Mouse (Mus musculus) testis, postnatal 14 days (tissue): ENCODE measurements around the gene Apol10b.
"Not testable (repeated sequence)": the region's sequence is repeated elsewhere in the genome, so short reads cannot be mapped to it uniquely, and the experiment has no call there.

Experiments used
- DNase-seq: peaks from one replicate; pipeline ENCODE4 v3.0.0; 2021; ENCODE audit warnings: low spot score

Gene Apol10b

GRCm38 (mm10) chr15:77595961-77596360, at the start of gene Apol10b:
Apol10b (minus strand) TSS chr15:77596125.
- no peak for DNase-seq

GRCm38 (mm10) chr15:77643176-77643575, 47.3 kb upstream of the Apol10b start, which contains the start of gene Apol11b:
Apol11b (minus strand) TSS chr15:77643286.
- not testable (repeated sequence) for DNase-seq

- not testable (repeated sequence) for DNase-seq
Measured at GRCm38 (mm10) chr15:77629822-77630221, 33.9 kb upstream of the Apol10b start.

GRCm38 (mm10) chr15:77628647-77629046, 32.7 kb upstream of the Apol10b start:
- DNase-seq = not testable (repeated sequence)

- not testable (repeated sequence) for DNase-seq
Measured at GRCm38 (mm10) chr15:77626471-77626870, 30.5 kb upstream of the Apol10b start.

GRCm38 (mm10) chr15:77624710-77625109, 28.8 kb upstream of the Apol10b start:
- no peak for DNase-seq

- no peak for DNase-seq
Measured at GRCm38 (mm10) chr15:77606069-77606468, 10.1 kb upstream of the Apol10b start.

GRCm38 (mm10) chr15:77598958-77599357, 3.0 kb upstream of the Apol10b start, which contains the start of gene Gm36245:
Gm36245 (plus strand) TSS chr15:77599258.
- DNase-seq = no peak

GRCm38 (mm10) chr15:77598429-77598828, 2.5 kb upstream of the Apol10b start:
- no peak for DNase-seq

- DNase-seq = no peak
Measured at GRCm38 (mm10) chr15:77593557-77593956, 2.4 kb downstream of the Apol10b start.

GRCm38 (mm10) chr15:77590881-77591280, 5.0 kb downstream of the Apol10b start:
- DNase-seq = no peak

GRCm38 (mm10) chr15:77588981-77589380, 6.9 kb downstream of the Apol10b start:
- DNase-seq = no peak

- DNase-seq = no peak
Measured at GRCm38 (mm10) chr15:77587026-77587425, 8.9 kb downstream of the Apol10b start.

- peak; percentile 38 for DNase-seq
Measured at GRCm38 (mm10) chr15:77581681-77582080, 14.2 kb downstream of the Apol10b start.

- DNase-seq = no peak
Measured at GRCm38 (mm10) chr15:77579311-77579710, 16.6 kb downstream of the Apol10b start.

- DNase-seq = no peak
Measured at GRCm38 (mm10) chr15:77578801-77579200, 17.1 kb downstream of the Apol10b start.

- DNase-seq = no peak
Measured at GRCm38 (mm10) chr15:77563219-77563618, 32.7 kb downstream of the Apol10b start.

GRCm38 (mm10) chr15:77561792-77562191, 34.1 kb downstream of the Apol10b start, which contains the start of gene 1700025B11Rik:
1700025B11Rik (minus strand) TSS chr15:77561892.
- no peak for DNase-seq

GRCm38 (mm10) chr15:77539221-77539620, 56.7 kb downstream of the Apol10b start:
- DNase-seq = not testable (repeated sequence)
